Mouse (Mus musculus) layer of hippocampus, adult 8-10 months (tissue): ENCODE measurements around the gene Coro1c. TPM values are rescaled to one million over a fixed set of nuclear protein-coding genes. Genes with fewer than 3 reads are reported as not detected.

Experiments
- DNase-seq, 2 experiments: peaks; one replicate each; pipeline ENCODE4 v3.0.0; 2022; ENCODE audit warnings: low spot score in 2 of 2
- total RNA-seq, 4 experiments: library from RNA; stranded (reverse); gene quantifications; 2 replicates each; pipeline ENCODE4 v1.2.4; 2022

Gene Coro1c
- total RNA-seq, 4 experiments from 2014 or later = 89.3 to 106 (median 94.0) TPM

- DNase-seq = no peak
These were observed 21.0 kb upstream of the Coro1c start for GRCm38 (mm10) chr5:113929526-113929925.

- no peak for DNase-seq
These were observed 16.1 kb upstream of the Coro1c start for GRCm38 (mm10) chr5:113924608-113925007.

- DNase-seq = no peak
These were observed 13.0 kb upstream of the Coro1c start for GRCm38 (mm10) chr5:113921310-113922166.

- DNase-seq = no peak
These were observed 10.5 kb upstream of the Coro1c start for GRCm38 (mm10) chr5:113919060-113919459.

- no peak for DNase-seq
These were observed 10.1 kb upstream of the Coro1c start for GRCm38 (mm10) chr5:113918654-113919053.

GRCm38 (mm10) chr5:113910705-113911104 is 2.1 kb upstream of the Coro1c start:
- no peak for DNase-seq

- peak in 1 of 2 experiments; percentile 20 for DNase-seq
These were observed 1.6 kb upstream of the Coro1c start for GRCm38 (mm10) chr5:113910065-113910701.

- peak in 1 of 2 experiments; percentile 31 for DNase-seq
These were observed 581 bp downstream of the Coro1c start for GRCm38 (mm10) chr5:113907786-113908567.

- no peak for DNase-seq
These were observed 1.4 kb downstream of the Coro1c start for GRCm38 (mm10) chr5:113906958-113907735.

GRCm38 (mm10) chr5:113904987-113905386 is 3.6 kb downstream of the Coro1c start:
- no peak for DNase-seq

GRCm38 (mm10) chr5:113902983-113903382 is 5.6 kb downstream of the Coro1c start:
- no peak for DNase-seq

- DNase-seq = no peak
These were observed 6.5 kb downstream of the Coro1c start for GRCm38 (mm10) chr5:113902017-113902416.

- DNase-seq = peak in 1 of 2 experiments; percentile 33
These were observed 7.4 kb downstream of the Coro1c start for GRCm38 (mm10) chr5:113901074-113901571.

GRCm38 (mm10) chr5:113899543-113899942 is 9.0 kb downstream of the Coro1c start:
- no peak for DNase-seq

- no peak for DNase-seq
These were observed 16.6 kb downstream of the Coro1c start for GRCm38 (mm10) chr5:113892005-113892404.

GRCm38 (mm10) chr5:113890874-113891273 is 17.7 kb downstream of the Coro1c start:
- no peak for DNase-seq

GRCm38 (mm10) chr5:113889912-113890311 is 18.6 kb downstream of the Coro1c start:
- no peak for DNase-seq

GRCm38 (mm10) chr5:113889181-113889906 is 19.2 kb downstream of the Coro1c start:
- no peak for DNase-seq

- no peak for DNase-seq
These were observed 20.3 kb downstream of the Coro1c start for GRCm38 (mm10) chr5:113888186-113888795.

GRCm38 (mm10) chr5:113887132-113887531 is 21.4 kb downstream of the Coro1c start:
- no peak for DNase-seq
